Mouse (Mus musculus) MEL (cell line): Measurements from ENCODE around the gene Gm49355.

Experiments used
- BHLHE40 ChIP-seq: IDR thresholded peaks from 2 replicates; pipeline ENCODE4 v1.6.1; 2012; ENCODE audit warnings: low read depth, mild to moderate bottlenecking, inconsistent platforms, low read length, improper control_type of control experiment, borderline replicate concordance
- CTCF ChIP-seq, 3 experiments: IDR thresholded peaks in 2 of 3; conservative IDR thresholded peaks in 1 of 3; 2 replicates each; pipeline ENCODE4 v1.5.1; 2011 to 2012; ENCODE audit warnings: low read length in 3 of 3, low read depth in 2 of 3, mild to moderate bottlenecking in 2 of 3, improper control_type of control experiment in 1 of 3, inconsistent platforms in 1 of 3, mixed read lengths in 1 of 3, moderate library complexity in 1 of 3; ENCODE audit not compliant: control insufficient read depth in 1 of 3, insufficient read depth in 1 of 3, poor library complexity in 1 of 3, severe bottlenecking in 1 of 3
- EP300 ChIP-seq, 2 experiments: IDR thresholded peaks; 2 replicates each; pipeline ENCODE4 v1.6.1; 2011; ENCODE audit warnings: improper control_type of control experiment in 2 of 2, low read length in 2 of 2, low read depth in 1 of 2, mild to moderate bottlenecking in 1 of 2
- GABPA ChIP-seq: IDR thresholded peaks from 2 replicates; pipeline ENCODE4 v1.6.1; 2012; ENCODE audit warnings: low read depth, mild to moderate bottlenecking, inconsistent platforms, low read length, improper control_type of control experiment, moderate library complexity
- KAT2A ChIP-seq: conservative IDR thresholded peaks from 2 replicates; pipeline ENCODE4 v1.6.1; 2012; ENCODE audit warnings: low read depth, low read length, improper control_type of control experiment, inconsistent platforms
- POLR2A ChIP-seq, 2 experiments: IDR thresholded peaks; 2 replicates each; pipeline ENCODE4 v1.6.1; 2011 to 2012; ENCODE audit warnings: low read length in 2 of 2, mild to moderate bottlenecking in 2 of 2, control low read depth in 1 of 2, improper control_type of control experiment in 1 of 2, low read depth in 1 of 2, moderate library complexity in 1 of 2; ENCODE audit not compliant: control insufficient read depth in 1 of 2, insufficient read depth in 1 of 2, poor library complexity in 1 of 2
- TBP ChIP-seq: IDR thresholded peaks from 2 replicates; pipeline ENCODE4 v1.8.0; 2011; ENCODE audit warnings: low read depth, low read length, improper control_type of control experiment
- TCF12 ChIP-seq: IDR thresholded peaks from 2 replicates; pipeline ENCODE4 v1.6.1; 2014; ENCODE audit warnings: low read depth, mild to moderate bottlenecking, inconsistent platforms, low read length, improper control_type of control experiment, moderate library complexity
- USF2 ChIP-seq, 2 experiments: IDR thresholded peaks; 2 replicates each; pipeline ENCODE4 v1.6.1; 2011 to 2012; ENCODE audit warnings: improper control_type of control experiment in 2 of 2, low read length in 2 of 2, borderline replicate concordance in 1 of 2, inconsistent platforms in 1 of 2, low read depth in 1 of 2, mild to moderate bottlenecking in 1 of 2; ENCODE audit not compliant: insufficient read depth in 1 of 2
- ZMIZ1 ChIP-seq: IDR thresholded peaks from 2 replicates; pipeline ENCODE4 v1.6.1; 2012; ENCODE audit warnings: low read depth, mild to moderate bottlenecking, inconsistent platforms, low read length, improper control_type of control experiment, moderate library complexity
- ZNF384 ChIP-seq: IDR thresholded peaks from 2 replicates; pipeline ENCODE4 v1.6.1; 2012; ENCODE audit warnings: low read depth, mild to moderate bottlenecking, inconsistent platforms, low read length, improper control_type of control experiment

GRCm38 (mm10) chr14:12337421-12337997 lies 53.7 kb downstream of the Gm49355 start:
- no peak for TF ChIP-seq ZMIZ1
- no peak for TF ChIP-seq KAT2A
- no peak for TF ChIP-seq EP300 (IDR thresholded peaks at IDR 0.05; ENCODE audit: low read depth in 1 of 2, low read length in 2 of 2)
- no peak for TF ChIP-seq CTCF (IDR thresholded peaks at IDR 0.05 in 2 of 3, conservative IDR thresholded peaks at IDR 0.05 in 1 of 3; ENCODE audit: control insufficient read depth in 1 of 3, insufficient read depth in 1 of 3, low read depth in 2 of 3, low read length in 3 of 3, poor library complexity in 1 of 3, severe bottlenecking in 1 of 3)
- TF ChIP-seq TBP: no peak
- TF ChIP-seq USF2 (IDR thresholded peaks at IDR 0.05; ENCODE audit: borderline replicate concordance in 1 of 2, insufficient read depth in 1 of 2, low read depth in 1 of 2, low read length in 2 of 2): no peak
- no peak for TF ChIP-seq POLR2A (IDR thresholded peaks at IDR 0.05; ENCODE audit: control insufficient read depth in 1 of 2, insufficient read depth in 1 of 2, low read depth in 1 of 2, low read length in 2 of 2, poor library complexity in 1 of 2)
- no peak for TF ChIP-seq TCF12
- TF ChIP-seq BHLHE40: no peak
- no peak for TF ChIP-seq GABPA
- no peak for TF ChIP-seq ZNF384
